Mouse (Mus musculus) olfactory bulb, adult 2 months (tissue): ENCODE data around the gene Fmn2.

Experiments
- CTCF ChIP-seq: fragments of 200-500 bp; IDR thresholded peaks from 2 replicates; pipeline ENCODE4 v1.5.1; 2012; ENCODE audit warnings: low read depth, mild to moderate bottlenecking, low read length, moderate library complexity; ENCODE audit not compliant: insufficient read depth
- POLR2A ChIP-seq: fragments of 200-500 bp; IDR thresholded peaks from 2 replicates; pipeline ENCODE4 v1.6.1; 2012; ENCODE audit warnings: mild to moderate bottlenecking, low read depth, low read length, moderate library complexity; ENCODE audit not compliant: insufficient read depth

GRCm38 (mm10) chr1:174636291-174636690 lies 134.7 kb downstream of the Fmn2 start:
- TF ChIP-seq CTCF (no peak), POLR2A (no peak)
